Mouse (Mus musculus) ES-E14 (cell line): ENCODE measurements around the gene Zkscan16. TPM values are rescaled to one million over a fixed set of nuclear protein-coding genes. Genes with fewer than 3 reads are reported as not detected.

Experiments
- DNase-seq: peaks from one replicate; pipeline ENCODE4 v3.0.0-alpha.2; 2013; ENCODE audit warnings: low read depth, low spot score
- H3K27ac ChIP-seq: 2 replicates; pipeline ENCODE4 v1.5.1; 2012; ENCODE audit warnings: low read depth, mild to moderate bottlenecking, low read length, moderate library complexity, mixed read lengths; ENCODE audit not compliant: poor library complexity, insufficient read depth, severe bottlenecking
- H3K36me3 ChIP-seq: 2 replicates; pipeline ENCODE4 v1.6.1; 2012; ENCODE audit warnings: mild to moderate bottlenecking, low read length, moderate library complexity, mixed read lengths; ENCODE audit not compliant: control insufficient read depth, poor library complexity, insufficient read depth, severe bottlenecking
- H3K4me1 ChIP-seq, 2 experiments: fragments of 150-350 bp in 1 of 2; sonication (generic) in 1 of 2; 2 replicates each; pipeline ENCODE4 v1.6.1; 2012; ENCODE audit warnings: low read length in 2 of 2, mild to moderate bottlenecking in 1 of 2, mixed read lengths in 1 of 2; ENCODE audit not compliant: control insufficient read depth in 2 of 2, insufficient read depth in 2 of 2, poor library complexity in 1 of 2
- H3K4me3 ChIP-seq, 2 experiments: fragments of 150-350 bp in 1 of 2; sonication (generic) in 1 of 2; 2 replicates each; pipeline ENCODE4 v1.5.1; 2012; ENCODE audit warnings: low read length in 2 of 2, low read depth in 1 of 2, mild to moderate bottlenecking in 1 of 2, mixed read lengths in 1 of 2; ENCODE audit not compliant: insufficient read depth in 1 of 2, poor library complexity in 1 of 2, severe bottlenecking in 1 of 2
- H3K9ac ChIP-seq: 2 replicates; pipeline ENCODE4 v1.6.1; 2012; ENCODE audit warnings: low read depth, mild to moderate bottlenecking, low read length, mixed read lengths; ENCODE audit not compliant: poor library complexity, insufficient read depth, severe bottlenecking
- H3K9me3 ChIP-seq: fragments of 150-350 bp; sonication (generic); 2 replicates; pipeline ENCODE4 v1.6.1; 2012; ENCODE audit warnings: low read depth, mild to moderate bottlenecking, low read length; ENCODE audit not compliant: control insufficient read depth, insufficient read depth
- CHD2 ChIP-seq: IDR thresholded peaks from 2 replicates; pipeline ENCODE4 v1.6.1; 2014; ENCODE audit warnings: mild to moderate bottlenecking, low read depth, low read length, inconsistent platforms
- HCFC1 ChIP-seq: IDR thresholded peaks from 2 replicates; pipeline ENCODE4 v1.6.1; 2012; ENCODE audit warnings: low read length, inconsistent platforms, borderline replicate concordance; ENCODE audit not compliant: insufficient read depth
- MAFK ChIP-seq: IDR thresholded peaks from 2 replicates; pipeline ENCODE4 v1.6.1; 2014; ENCODE audit warnings: mild to moderate bottlenecking, low read depth, low read length, inconsistent platforms; ENCODE audit not compliant: insufficient read depth
- ZC3H11A ChIP-seq: IDR thresholded peaks from 2 replicates; pipeline ENCODE4 v1.6.1; 2012; ENCODE audit warnings: low read depth, mild to moderate bottlenecking, inconsistent platforms, low read length, borderline replicate concordance
- ZNF384 ChIP-seq: IDR thresholded peaks from 2 replicates; pipeline ENCODE4 v1.6.1; 2012; ENCODE audit warnings: low read depth, low read length, inconsistent platforms
- in situ Hi-C, 2 experiments: fragments of 600-800 bp; cut with MboI; formaldehyde crosslinking; loops; one replicate each; pipeline ENCODE4 v1.15.1; 2025; ENCODE audit warnings: low sequenced_read_pairs in 2 of 2, inconsistent platforms in 1 of 2; ENCODE audit not compliant: unreplicated experiment in 2 of 2
- total RNA-seq: library from RNA; depleted of rRNA; stranded (reverse); fragments of 300-350 nt; gene quantifications from 2 replicates; pipeline ENCODE4 v1.2.3, GENCODE M21; 2012

The Zkscan16 gene
- total RNA-seq, 1 experiment = 0.80 TPM

GRCm38 (mm10) chr4:58986540-58987190 lies 43.2 kb downstream of the Zkscan16 start, which contains the start of gene Ptgr1:
Ptgr1 (minus strand) TSS chr4:58987119.
- Histone ChIP-seq H3K9me3 (no peaks in the 10 kb centered on the region), H3K4me3 (peak within 1 kb of the TSS; percentile 57 to 73), H3K9ac (peak within 1 kb of the TSS; percentile 52), H3K36me3 (0 out of 2 replicates have a peak, but pooled peaks cover 2% of the 10 kb centered on the region), H3K27ac (no peak within 1 kb of the TSS), H3K4me1 (peaks cover 0 to 13% of the 10 kb centered on the region in 2 experiments; a peak in 3 of 4 replicates)
- TF ChIP-seq CHD2 (no peak), ZC3H11A (no peak), HCFC1 (no peak), MAFK (no peak), ZNF384 (no peak)
- in situ Hi-C loops = no loop called here
- DNase-seq = peak; percentile 83

GRCm38 (mm10) chr4:58989303-58989898 lies 46.0 kb downstream of the Zkscan16 start:
- Histone ChIP-seq H3K9ac (no peak overlapping the region), H3K27ac (no peak overlapping the region), H3K36me3 (no peaks in the 10 kb centered on the region), H3K4me3 (no peak overlapping the region), H3K9me3 (no peaks in the 10 kb centered on the region), H3K4me1 (peaks cover 0 to 14% of the 10 kb centered on the region in 2 experiments; a peak in 3 of 4 replicates)
- in situ Hi-C loops = no loop called here
- TF ChIP-seq ZC3H11A (no peak), MAFK (no peak), CHD2 (no peak), HCFC1 (no peak), ZNF384 (no peak)
- DNase-seq = no peak

- Histone ChIP-seq H3K36me3 (no peaks in the 10 kb centered on the region), H3K9me3 (no peaks in the 10 kb centered on the region), H3K4me1 (peaks cover 2 to 17% of the 10 kb centered on the region in 2 experiments; a peak in 3 of 4 replicates), H3K27ac (no peak overlapping the region), H3K4me3 (no peak overlapping the region), H3K9ac (no peak overlapping the region)
- in situ Hi-C loops = no loop called here
- TF ChIP-seq ZNF384 (no peak), MAFK (peak; percentile 59; the same call in 1 of the 2 replicates)
- no peak for DNase-seq
Observed at GRCm38 (mm10) chr4:58990609-58991434, 47.4 kb downstream of the Zkscan16 start.

GRCm38 (mm10) chr4:58992195-58992594 lies 48.8 kb downstream of the Zkscan16 start:
- no peak for DNase-seq
- Histone ChIP-seq H3K9ac (no peak overlapping the region), H3K9me3 (no peaks in the 10 kb centered on the region), H3K36me3 (no peaks in the 10 kb centered on the region), H3K27ac (no peak overlapping the region), H3K4me3 (no peak overlapping the region), H3K4me1 (peaks cover 2 to 13% of the 10 kb centered on the region in 2 experiments; a peak in 3 of 4 replicates)
- in situ Hi-C loops = no loop called here
- TF ChIP-seq ZNF384 = no peak
- no peak for TF ChIP-seq HCFC1
- no peak for TF ChIP-seq MAFK
- TF ChIP-seq CHD2 = no peak
- no peak for TF ChIP-seq ZC3H11A
